Mouse (Mus musculus) liver, embryonic 13.5 days (tissue): Measurements from ENCODE around the gene Atp5k. TPM values are rescaled to one million over a fixed set of nuclear protein-coding genes. Genes with fewer than 3 reads are reported as not detected.

Source experiments
- ATAC-seq: fragments of 200-750 bp; cut with Nextera tagmentation; 2 replicates; pipeline ENCODE4 v1.8.0; 2017; ENCODE audit warnings: low read depth, mild to moderate bottlenecking, moderate number of reproducible peaks, moderate library complexity
- DNase-seq: peaks from one replicate; pipeline ENCODE4 v3.0.0; 2022
- H3K27ac ChIP-seq: fragments of 300-500 bp; sonication (generic); 2 replicates; pipeline ENCODE4 v1.5.1; 2015; ENCODE audit warnings: moderate library complexity, mild to moderate bottlenecking, inconsistent platforms
- H3K27me3 ChIP-seq: fragments of 300-500 bp; sonication (generic); 2 replicates; pipeline ENCODE4 v1.6.1; 2015; ENCODE audit warnings: mild to moderate bottlenecking, inconsistent platforms
- H3K36me3 ChIP-seq: fragments of 300-500 bp; sonication (generic); 2 replicates; pipeline ENCODE4 v1.6.1; 2015; ENCODE audit warnings: mild to moderate bottlenecking, inconsistent platforms
- H3K4me1 ChIP-seq: fragments of 300-500 bp; sonication (generic); replicated peaks from 2 replicates; pipeline ENCODE4 v1.6.1; 2015; ENCODE audit warnings: inconsistent platforms
- H3K4me2 ChIP-seq: fragments of 300-500 bp; sonication (generic); 2 replicates; pipeline ENCODE4 v1.6.1; 2015; ENCODE audit warnings: inconsistent platforms, mild to moderate bottlenecking, moderate library complexity
- H3K4me3 ChIP-seq: fragments of 300-500 bp; sonication (generic); replicated peaks from 2 replicates; pipeline ENCODE4 v1.5.1; 2015; ENCODE audit warnings: mild to moderate bottlenecking, inconsistent platforms
- H3K9ac ChIP-seq: fragments of 300-500 bp; sonication (generic); 2 replicates; pipeline ENCODE4 v1.6.1; 2015; ENCODE audit warnings: mild to moderate bottlenecking, inconsistent platforms
- H3K9me3 ChIP-seq: fragments of 300-500 bp; sonication (generic); replicated peaks from 2 replicates; pipeline ENCODE4 v1.6.1; 2016; ENCODE audit warnings: inconsistent platforms
- WGBS: fragments of 180-500 bp; shearing (Covaris S2); methylation state at CpG from one replicate; pipeline ENCODE4 v1.1.7; 2015; ENCODE audit not compliant: insufficient replicate concordance; 5-methylcytosine and 5-hydroxymethylcytosine counted together
- polyA plus RNA-seq: library from polyadenylated mRNA; unstranded; fragments of >200 nt; fragmentation: Nextera tagmentation; extraction: Ambion mirVana; gene quantifications from 2 replicates; pipeline ENCODE4 v1.2.1, GENCODE M21; 2015

Gene Atp5k
- polyA plus RNA-seq, 1 experiment from 2014 or later: 328 TPM

DNA sequence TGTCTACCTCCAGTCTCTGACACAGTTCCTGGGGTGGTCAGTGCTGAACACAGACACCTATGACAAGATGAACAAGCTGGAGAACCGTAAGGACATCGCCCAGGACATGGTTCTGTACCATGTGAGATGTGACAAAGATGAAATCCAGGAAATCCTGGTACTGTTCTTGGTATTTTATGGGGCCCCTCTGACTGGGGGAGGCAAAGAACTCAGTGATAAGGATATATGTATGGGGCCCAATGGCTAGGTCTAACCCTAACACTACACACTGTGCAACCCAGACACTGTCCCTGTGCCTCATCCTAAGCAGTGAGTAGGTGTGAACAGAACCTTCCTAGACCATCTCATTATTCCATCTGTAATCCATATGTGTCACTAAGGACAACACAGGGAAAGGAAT, 10.8 kb downstream of the Atp5k start:
- Histone ChIP-seq H3K36me3 (no peaks in the 10 kb centered on the region), H3K4me1 (peaks cover 34% of the 10 kb centered on the region), H3K27ac (no peak overlapping the region), H3K9me3 (no peaks in the 10 kb centered on the region), H3K9ac (no peak overlapping the region), H3K4me3 (no peak overlapping the region), H3K27me3 (no peaks in the 10 kb centered on the region), H3K4me2 (peak overlapping the region; percentile 29)
- ATAC-seq (peak; percentile 86), DNase-seq (peak; percentile 15)
- 44% methylated on average over 2 of the region's 2 CpGs for WGBS

GRCm38 (mm10) chr5:108422741-108423140, 11.5 kb downstream of the Atp5k start:
- Histone ChIP-seq H3K4me3 (no peak overlapping the region), H3K4me1 (peaks cover 32% of the 10 kb centered on the region), H3K9me3 (no peaks in the 10 kb centered on the region), H3K27me3 (no peaks in the 10 kb centered on the region), H3K4me2 (peak overlapping the region; percentile 29; the same call in 1 of the 2 replicates), H3K9ac (no peak overlapping the region), H3K36me3 (no peaks in the 10 kb centered on the region), H3K27ac (no peak overlapping the region)
- 70% methylated on average over 3 of the region's 3 CpGs for WGBS
- ATAC-seq (no peak), DNase-seq (no peak)

DNA sequence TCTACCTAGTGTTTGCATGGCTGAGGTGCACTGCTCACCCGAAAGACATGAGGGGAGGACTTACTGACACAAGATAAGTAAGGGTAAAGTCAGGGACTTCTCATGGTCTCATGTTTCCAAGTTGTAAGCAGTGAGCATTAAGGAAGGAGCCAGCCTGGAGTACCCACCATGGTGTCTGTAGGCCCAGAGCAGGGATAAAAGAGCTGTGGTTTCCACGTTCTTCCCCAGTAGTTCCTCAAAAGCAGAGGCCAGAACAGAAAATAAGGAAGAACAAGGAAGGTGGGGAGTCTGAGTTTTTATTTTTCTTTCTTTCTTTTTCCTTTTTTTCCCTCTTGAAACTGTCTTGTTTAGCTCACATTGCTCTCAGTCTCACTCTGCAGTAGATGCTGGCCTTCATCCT, 19.5 kb downstream of the Atp5k start:
- no peak overlapping the region for H3K9ac ChIP-seq
- no peak overlapping the region for H3K27ac ChIP-seq
- 47% methylated on average over 2 of the region's 2 CpGs for WGBS
- no peak overlapping the region for H3K4me3 ChIP-seq
- H3K36me3 ChIP-seq: no peaks in the 10 kb centered on the region
- H3K4me1 ChIP-seq: no peaks in the 10 kb centered on the region
- H3K9me3 ChIP-seq: no peaks in the 10 kb centered on the region
- no peak for ATAC-seq
- no peak overlapping the region for H3K4me2 ChIP-seq
- DNase-seq: no peak
- no peaks in the 10 kb centered on the region for H3K27me3 ChIP-seq

DNA sequence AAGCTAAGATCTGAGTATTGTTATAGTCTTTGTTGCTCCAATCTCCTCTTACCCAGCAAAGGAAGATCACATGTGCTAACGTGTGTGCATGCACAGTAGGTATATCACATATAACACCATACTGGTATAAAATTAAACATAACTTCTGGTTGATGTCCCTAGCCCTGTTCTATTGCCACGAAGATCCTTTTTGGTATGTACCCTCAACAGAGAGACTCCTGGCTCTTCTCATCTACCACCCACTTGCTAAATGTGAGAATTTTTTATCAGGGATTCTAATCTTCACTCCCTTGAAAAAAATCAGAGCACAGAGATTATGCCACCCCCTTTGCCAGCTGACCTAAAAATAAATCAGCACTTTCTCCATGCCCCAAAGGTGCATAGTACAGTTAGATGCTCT, 27.3 kb downstream of the Atp5k start:
- H3K9me3 ChIP-seq: no peaks in the 10 kb centered on the region
- H3K4me1 ChIP-seq: no peaks in the 10 kb centered on the region; the same call in none of the 2 replicates
- no peak overlapping the region for H3K4me3 ChIP-seq
- no peaks in the 10 kb centered on the region for H3K27me3 ChIP-seq
- DNase-seq: no peak
- no peak overlapping the region for H3K4me2 ChIP-seq
- ATAC-seq: no peak
- 67% methylated on average over 2 of the region's 2 CpGs for WGBS
- H3K36me3 ChIP-seq: no peaks in the 10 kb centered on the region
- no peak overlapping the region for H3K27ac ChIP-seq
- H3K9ac ChIP-seq: no peak overlapping the region

DNA sequence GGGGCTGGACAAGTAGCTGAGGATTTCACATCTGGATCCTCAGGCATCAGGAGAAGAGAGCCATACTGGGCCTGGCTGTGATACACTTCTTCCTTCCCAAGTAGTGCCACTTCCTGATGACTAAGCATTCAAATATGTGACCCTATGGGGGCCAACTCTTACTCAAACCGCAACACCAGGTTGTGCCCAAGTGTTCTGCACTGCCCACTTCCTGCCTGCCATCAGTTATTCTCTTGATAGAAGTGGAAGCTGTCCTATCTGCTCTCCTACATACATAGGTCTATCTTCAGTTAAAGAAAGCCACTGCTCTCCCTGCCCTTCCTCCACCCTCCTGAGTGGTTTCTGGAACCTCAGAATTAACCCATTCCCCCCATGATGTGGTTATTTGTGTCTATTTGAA, 28.8 kb downstream of the Atp5k start:
- H3K9ac ChIP-seq: no peak overlapping the region
- no peaks in the 10 kb centered on the region for H3K36me3 ChIP-seq
- no peaks in the 10 kb centered on the region; the same call in none of the 2 replicates for H3K4me1 ChIP-seq
- H3K9me3 ChIP-seq: no peaks in the 10 kb centered on the region
- ATAC-seq (peak; percentile 48; the same call in 1 of the 2 replicates), DNase-seq (no peak)
- H3K27ac ChIP-seq: no peak overlapping the region
- 4% methylated on average over 1 of the region's 1 CpGs for WGBS
- H3K27me3 ChIP-seq: no peaks in the 10 kb centered on the region
- H3K4me2 ChIP-seq: no peak overlapping the region
- H3K4me3 ChIP-seq: no peak overlapping the region

DNA sequence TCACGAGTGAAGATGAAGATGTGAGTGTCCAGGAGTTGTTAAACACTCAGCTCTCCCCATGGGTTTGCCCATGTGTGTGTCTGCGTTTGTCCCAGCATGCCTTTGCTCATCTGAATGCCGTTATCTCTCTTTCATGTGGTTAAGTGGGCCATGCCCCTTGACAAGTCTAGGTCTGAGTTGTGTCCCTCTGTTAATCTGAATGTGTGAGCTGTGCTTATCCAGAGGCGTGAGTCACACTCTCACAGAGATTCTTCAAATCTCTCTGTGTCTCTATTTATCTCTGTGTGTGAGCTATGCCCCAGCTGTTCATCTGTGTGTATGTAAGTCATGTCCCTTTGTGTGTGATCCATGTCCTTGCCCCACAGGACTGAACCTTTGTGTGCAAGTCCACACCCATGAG, 30.8 kb downstream of the Atp5k start:
- Histone ChIP-seq H3K27me3 (no peaks in the 10 kb centered on the region), H3K4me2 (no peak overlapping the region), H3K9ac (no peak overlapping the region), H3K4me1 (peaks cover 6% of the 10 kb centered on the region), H3K27ac (no peak overlapping the region), H3K9me3 (no peaks in the 10 kb centered on the region), H3K4me3 (no peak overlapping the region), H3K36me3 (no peaks in the 10 kb centered on the region)
- ATAC-seq (no peak), DNase-seq (no peak)
- WGBS: 32% methylated on average over 4 of the region's 4 CpGs

DNA sequence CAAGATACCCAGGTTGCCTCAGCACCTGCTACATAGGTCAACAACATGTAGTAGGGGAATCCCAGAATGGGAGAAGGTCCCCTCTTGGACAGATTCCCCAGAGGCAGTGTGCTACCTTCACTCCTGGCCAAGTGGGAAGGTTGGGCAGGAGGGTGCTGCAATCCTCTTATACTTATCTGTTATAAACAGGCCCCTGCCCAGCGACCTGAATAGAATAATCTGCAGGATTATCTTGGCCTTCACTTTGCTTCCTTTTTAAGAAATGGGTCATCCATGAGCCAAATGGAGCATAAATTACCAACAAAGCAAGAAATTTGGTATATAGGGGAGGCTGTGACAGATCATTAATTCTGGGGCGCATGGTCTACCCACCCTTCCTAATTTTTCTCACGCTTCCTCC, 44.5 kb downstream of the Atp5k start:
- Histone ChIP-seq H3K4me1 (no peaks in the 10 kb centered on the region), H3K27ac (no peak overlapping the region), H3K36me3 (no peaks in the 10 kb centered on the region), H3K27me3 (peaks cover 9% of the 10 kb centered on the region), H3K4me3 (no peak overlapping the region), H3K9ac (no peak overlapping the region), H3K9me3 (no peaks in the 10 kb centered on the region), H3K4me2 (no peak overlapping the region)
- 55% methylated on average over 3 of the region's 3 CpGs for WGBS
- ATAC-seq (no peak), DNase-seq (no peak)

DNA sequence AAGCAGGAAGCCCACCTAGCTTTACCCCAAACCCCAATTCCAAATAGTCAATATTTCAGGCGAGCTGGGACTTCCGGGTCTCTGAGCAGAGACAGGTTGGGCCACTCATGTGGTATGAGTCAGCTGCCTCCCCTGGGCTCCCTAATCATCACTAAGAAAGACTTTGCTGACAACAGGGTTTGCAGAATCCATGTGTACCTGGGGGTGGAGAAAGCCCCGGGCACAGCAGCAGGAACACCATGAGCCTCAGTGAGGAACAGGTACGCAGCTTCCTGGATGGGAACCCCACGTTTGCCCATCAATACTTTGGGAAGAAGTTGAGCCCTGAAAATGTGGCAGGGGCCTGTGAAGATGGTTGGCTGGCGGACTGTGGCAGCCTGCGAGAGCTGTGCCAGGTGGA, 46.0 kb downstream of the Atp5k start, which contains the start of gene Pde6b:
Pde6b (plus strand) TSS at position 191 of the 400 bp plus-strand sequence.
- H3K27me3 ChIP-seq: peaks cover 9% of the 10 kb centered on the region
- H3K4me2 ChIP-seq: no peak within 1 kb of the TSS
- ATAC-seq: no peak
- no peak within 1 kb of the TSS for H3K9ac ChIP-seq
- WGBS: 52% methylated on average over 7 of the region's 7 CpGs
- H3K9me3 ChIP-seq: no peaks in the 10 kb centered on the region
- DNase-seq: no peak
- H3K27ac ChIP-seq: no peak within 1 kb of the TSS
- no peaks in the 10 kb centered on the region for H3K4me1 ChIP-seq
- H3K4me3 ChIP-seq: no peak within 1 kb of the TSS
- H3K36me3 ChIP-seq: no peaks in the 10 kb centered on the region

GRCm38 (mm10) chr5:108386449-108386848, 47.8 kb downstream of the Atp5k start:
- Histone ChIP-seq H3K27me3 (peaks cover 9% of the 10 kb centered on the region), H3K9ac (no peak overlapping the region), H3K4me2 (no peak overlapping the region), H3K27ac (no peak overlapping the region), H3K9me3 (no peaks in the 10 kb centered on the region), H3K4me3 (no peak overlapping the region), H3K36me3 (no peaks in the 10 kb centered on the region), H3K4me1 (no peaks in the 10 kb centered on the region)
- no peak for ATAC-seq
- WGBS: 47% methylated on average over 4 of the region's 4 CpGs
- DNase-seq: no peak

DNA sequence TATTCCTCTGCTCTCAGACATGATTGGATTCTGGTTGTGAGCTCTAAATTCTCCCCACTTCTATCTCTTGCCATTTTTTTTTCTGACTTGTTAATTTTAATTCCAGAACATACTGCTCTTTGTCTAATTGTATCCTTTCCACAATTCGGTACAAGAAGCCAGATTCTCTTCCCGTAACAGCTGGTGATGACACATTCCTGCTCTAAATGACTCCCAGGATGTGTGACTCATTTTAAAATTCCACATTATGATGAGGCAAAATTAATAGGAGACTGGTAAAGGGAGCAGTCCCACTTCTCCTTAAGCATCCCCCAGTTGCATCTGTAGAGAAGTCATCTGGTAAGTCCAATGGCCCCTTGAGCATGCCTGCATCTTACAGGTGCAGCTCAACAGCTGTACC, 48.6 kb downstream of the Atp5k start:
- H3K4me1 ChIP-seq: no peaks in the 10 kb centered on the region

More for the DNA sequence above, 48.6 kb downstream of the Atp5k start:
- H3K36me3 ChIP-seq: no peaks in the 10 kb centered on the region
- ATAC-seq: no peak
- H3K9me3 ChIP-seq: no peaks in the 10 kb centered on the region
- WGBS: 71% methylated on average over 2 of the region's 2 CpGs
- H3K27me3 ChIP-seq: peaks cover 9% of the 10 kb centered on the region
- H3K4me3 ChIP-seq: no peak overlapping the region
- H3K4me2 ChIP-seq: no peak overlapping the region
- H3K27ac ChIP-seq: no peak overlapping the region
- no peak overlapping the region for H3K9ac ChIP-seq
- DNase-seq: no peak
